Mouse (Mus musculus) embryonic facial prominence, embryonic 15.5 days (tissue): ENCODE results near the gene Ssna1. TPM values are rescaled to one million over a fixed set of nuclear protein-coding genes. Genes with fewer than 3 reads are reported as not detected.
A peak's percentile ranks its signal among the peaks of the same experiment; 100 is the strongest.

Experiments
- ATAC-seq: fragments of 200-750 bp; cut with Nextera tagmentation; 2 replicates; pipeline ENCODE4 v1.8.0; 2017; ENCODE audit warnings: low read depth, moderate TSS enrichment; ENCODE audit not compliant: insufficient number of reproducible peaks, low FRiP score, low TSS enrichment
- H3K27ac ChIP-seq: fragments of 300-500 bp; sonication (generic); replicated peaks from 2 replicates; pipeline ENCODE4 v1.5.1; 2015; ENCODE audit warnings: mild to moderate bottlenecking, inconsistent platforms
- H3K27me3 ChIP-seq: fragments of 300-500 bp; sonication (generic); 2 replicates; pipeline ENCODE4 v1.6.1; 2015; ENCODE audit warnings: inconsistent platforms
- H3K36me3 ChIP-seq: fragments of 300-500 bp; sonication (generic); 2 replicates; pipeline ENCODE4 v1.6.1; 2015; ENCODE audit warnings: mild to moderate bottlenecking, inconsistent platforms
- H3K4me1 ChIP-seq: fragments of 300-500 bp; sonication (generic); 2 replicates; pipeline ENCODE4 v1.6.1; 2015; ENCODE audit warnings: inconsistent platforms
- H3K4me2 ChIP-seq: fragments of 300-500 bp; sonication (generic); replicated peaks from 2 replicates; pipeline ENCODE4 v1.6.1; 2015; ENCODE audit warnings: mild to moderate bottlenecking, inconsistent platforms
- H3K4me3 ChIP-seq: fragments of 300-500 bp; sonication (generic); replicated peaks from 2 replicates; pipeline ENCODE4 v1.5.1; 2015; ENCODE audit warnings: mild to moderate bottlenecking, inconsistent platforms
- H3K9ac ChIP-seq: fragments of 300-500 bp; sonication (generic); 2 replicates; pipeline ENCODE4 v1.6.1; 2015; ENCODE audit warnings: inconsistent platforms
- H3K9me3 ChIP-seq: fragments of 300-500 bp; sonication (generic); replicated peaks from 2 replicates; pipeline ENCODE4 v1.6.1; 2016; ENCODE audit warnings: inconsistent platforms
- WGBS: fragments of 180-500 bp; shearing (Covaris S2); methylation state at CpG from one replicate; pipeline ENCODE4 v1.1.7; 2015; 5-methylcytosine and 5-hydroxymethylcytosine counted together
- polyA plus RNA-seq: library from polyadenylated mRNA; unstranded; fragments of >200 nt; fragmentation: Nextera tagmentation; extraction: Ambion mirVana; gene quantifications from 2 replicates; pipeline ENCODE4 v1.2.1, GENCODE M21; 2015

Gene Ssna1
- polyA plus RNA-seq, 1 experiment from 2014 or later: 258 TPM

- peaks cover 19% of the 10 kb centered on the region for H3K36me3 ChIP-seq
- no peak overlapping the region for H3K4me3 ChIP-seq
- WGBS: 75% methylated on average over 7 of the region's 7 CpGs
- peaks cover 63% of the 10 kb centered on the region for H3K4me1 ChIP-seq
- H3K9me3 ChIP-seq: no peaks in the 10 kb centered on the region
- H3K4me2 ChIP-seq: no peak overlapping the region
- H3K27ac ChIP-seq: no peak overlapping the region
- H3K9ac ChIP-seq: no peak overlapping the region
- H3K27me3 ChIP-seq: peaks cover 65% of the 10 kb centered on the region
- ATAC-seq: no peak
Measured at GRCm38 (mm10) chr2:25288734-25289345, 16.6 kb upstream of the Ssna1 start.

GRCm38 (mm10) chr2:25287927-25288649 is 15.8 kb upstream of the Ssna1 start, which contains the start of gene Tmem210:
Gene Tmem210, plus strand, starts transcription at chr2:25288145.
- 83% methylated on average over 6 of the region's 6 CpGs for WGBS
- no peak for ATAC-seq
- H3K9ac ChIP-seq: no peak within 1 kb of the TSS
- peaks cover 63% of the 10 kb centered on the region for H3K4me1 ChIP-seq
- H3K36me3 ChIP-seq: peaks cover 26% of the 10 kb centered on the region
- H3K27me3 ChIP-seq: peaks cover 57% of the 10 kb centered on the region
- H3K4me2 ChIP-seq: 0 out of 2 replicates have a peak within 1 kb of the TSS, but pooled peaks have one; percentile 2
- H3K9me3 ChIP-seq: no peaks in the 10 kb centered on the region
- peak within 1 kb of the TSS; percentile 82 for H3K27ac ChIP-seq
- no peak within 1 kb of the TSS for H3K4me3 ChIP-seq

GRCm38 (mm10) chr2:25286837-25287636 is 14.8 kb upstream of the Ssna1 start:
- Histone ChIP-seq H3K4me3 (no peak overlapping the region), H3K4me1 (peaks cover 55% of the 10 kb centered on the region), H3K9me3 (no peaks in the 10 kb centered on the region), H3K36me3 (peaks cover 36% of the 10 kb centered on the region), H3K9ac (no peak overlapping the region), H3K27ac (peak overlapping the region; percentile 82), H3K4me2 (peak overlapping the region; percentile 2; the same call in 1 of the 2 replicates), H3K27me3 (peaks cover 47% of the 10 kb centered on the region)
- peak; percentile 20; the same call in 1 of the 2 replicates for ATAC-seq
- WGBS: 44% methylated on average over 7 of the region's 7 CpGs

- WGBS: 48% methylated on average over 1 of the region's 1 CpGs
- Histone ChIP-seq H3K4me1 (peaks cover 47% of the 10 kb centered on the region), H3K27ac (peak overlapping the region; percentile 82), H3K4me2 (peak overlapping the region; percentile 2; the same call in 1 of the 2 replicates), H3K36me3 (peaks cover 41% of the 10 kb centered on the region), H3K4me3 (no peak overlapping the region), H3K9me3 (no peaks in the 10 kb centered on the region), H3K9ac (no peak overlapping the region), H3K27me3 (peaks cover 40% of the 10 kb centered on the region)
- ATAC-seq: no peak
Measured at GRCm38 (mm10) chr2:25286314-25286713, 14.1 kb upstream of the Ssna1 start.

GRCm38 (mm10) chr2:25285551-25285950 is 13.3 kb upstream of the Ssna1 start:
- Histone ChIP-seq H3K4me3 (no peak overlapping the region), H3K27me3 (peaks cover 32% of the 10 kb centered on the region), H3K9me3 (no peaks in the 10 kb centered on the region), H3K36me3 (peaks cover 48% of the 10 kb centered on the region), H3K4me1 (peaks cover 40% of the 10 kb centered on the region), H3K4me2 (no peak overlapping the region), H3K9ac (no peak overlapping the region), H3K27ac (peak overlapping the region; percentile 82)
- 79% methylated on average over 2 of the region's 2 CpGs for WGBS
- no peak for ATAC-seq

GRCm38 (mm10) chr2:25278928-25279882 is 7.0 kb upstream of the Ssna1 start:
- H3K27ac ChIP-seq: no peak overlapping the region
- H3K4me1 ChIP-seq: peaks cover 1% of the 10 kb centered on the region
- H3K4me2 ChIP-seq: no peak overlapping the region
- no peak overlapping the region for H3K4me3 ChIP-seq
- no peaks in the 10 kb centered on the region for H3K9me3 ChIP-seq
- no peak overlapping the region for H3K9ac ChIP-seq
- peaks cover 95% of the 10 kb centered on the region for H3K36me3 ChIP-seq
- no peak for ATAC-seq
- no peaks in the 10 kb centered on the region for H3K27me3 ChIP-seq
- WGBS: 65% methylated on average over 13 of the region's 13 CpGs

- WGBS: 36% methylated on average over 16 of the region's 16 CpGs
- H3K27me3 ChIP-seq: no peaks in the 10 kb centered on the region
- H3K4me3 ChIP-seq: peak overlapping the region; percentile 87
- ATAC-seq: no peak
- H3K36me3 ChIP-seq: peaks cover 71% of the 10 kb centered on the region
- peak overlapping the region; percentile 97 for H3K9ac ChIP-seq
- H3K4me1 ChIP-seq: peaks cover 33% of the 10 kb centered on the region
- H3K9me3 ChIP-seq: no peaks in the 10 kb centered on the region
- peak overlapping the region; percentile 96 for H3K4me2 ChIP-seq
- peak overlapping the region; percentile 81 for H3K27ac ChIP-seq
Measured at GRCm38 (mm10) chr2:25273010-25273409, 772 bp upstream of the Ssna1 start.

- H3K27me3 ChIP-seq: no peaks in the 10 kb centered on the region
- H3K4me1 ChIP-seq: peaks cover 33% of the 10 kb centered on the region
- peak; percentile 55 for ATAC-seq
- H3K27ac ChIP-seq: peak overlapping the region; percentile 81
- H3K36me3 ChIP-seq: peaks cover 67% of the 10 kb centered on the region
- no peaks in the 10 kb centered on the region for H3K9me3 ChIP-seq
- peak overlapping the region; percentile 96 for H3K4me2 ChIP-seq
- peak overlapping the region; percentile 87 for H3K4me3 ChIP-seq
- H3K9ac ChIP-seq: peak overlapping the region; percentile 97
- 1% methylated on average over 29 of the region's 29 CpGs for WGBS
Measured at GRCm38 (mm10) chr2:25272515-25272914, 277 bp upstream of the Ssna1 start.

- H3K4me2 ChIP-seq: no peak overlapping the region
- ATAC-seq: no peak
- H3K9me3 ChIP-seq: no peaks in the 10 kb centered on the region
- peaks cover 30% of the 10 kb centered on the region for H3K36me3 ChIP-seq
- peaks cover 17% of the 10 kb centered on the region for H3K27me3 ChIP-seq
- no peak overlapping the region for H3K9ac ChIP-seq
- WGBS: 64% methylated on average over 4 of the region's 4 CpGs
- H3K4me1 ChIP-seq: peaks cover 59% of the 10 kb centered on the region
- H3K27ac ChIP-seq: no peak overlapping the region
- no peak overlapping the region for H3K4me3 ChIP-seq
Measured at GRCm38 (mm10) chr2:25267746-25268309, 4.4 kb downstream of the Ssna1 start.

- no peak for ATAC-seq
- H3K9ac ChIP-seq: no peak overlapping the region
- H3K4me1 ChIP-seq: peaks cover 60% of the 10 kb centered on the region
- H3K9me3 ChIP-seq: no peaks in the 10 kb centered on the region
- H3K36me3 ChIP-seq: peaks cover 30% of the 10 kb centered on the region
- no peak overlapping the region for H3K4me3 ChIP-seq
- no peak overlapping the region for H3K27ac ChIP-seq
- H3K27me3 ChIP-seq: peaks cover 17% of the 10 kb centered on the region
- no peak overlapping the region for H3K4me2 ChIP-seq
Measured at GRCm38 (mm10) chr2:25267241-25267640, 5.0 kb downstream of the Ssna1 start.
